Mouse (Mus musculus) G1E (cell line): ENCODE results near the gene Ang4. TPM values are rescaled to one million over a fixed set of nuclear protein-coding genes. Genes with fewer than 3 reads are reported as not detected.

Experiments used
- ATAC-seq: 2 replicates; pipeline ENCODE4 v1.8.0; 2016; ENCODE audit warnings: mild to moderate bottlenecking; ENCODE audit not compliant: insufficient number of reproducible peaks, poor library complexity, low FRiP score, severe bottlenecking; ENCODE audit errors: extremely low read depth
- DNase-seq: peaks from one replicate; pipeline ENCODE4 v3.0.0; 2012; ENCODE audit warnings: low spot score
- H3K27me3 ChIP-seq: 2 replicates; pipeline ENCODE4 v1.6.1; 2012; ENCODE audit warnings: mild to moderate bottlenecking, low read length, inconsistent platforms; ENCODE audit not compliant: insufficient read depth
- H3K36me3 ChIP-seq: replicated peaks from 2 replicates; pipeline ENCODE3; 2012; ENCODE audit warnings: mild to moderate bottlenecking, inconsistent platforms
- H3K4me1 ChIP-seq: 2 replicates; pipeline ENCODE4 v1.6.1; 2012; ENCODE audit warnings: low read depth, low read length, inconsistent platforms, mixed read lengths; ENCODE audit not compliant: insufficient read depth
- H3K4me3 ChIP-seq: 2 replicates; pipeline ENCODE4 v1.5.1; 2012; ENCODE audit warnings: low read depth, mild to moderate bottlenecking, inconsistent platforms, low read length, moderate library complexity, mixed read lengths
- H3K9me3 ChIP-seq: replicated peaks from 2 replicates; pipeline ENCODE4 v1.6.1; 2012; ENCODE audit warnings: inconsistent platforms
- CTCF ChIP-seq: IDR thresholded peaks from 2 replicates; pipeline ENCODE4 v1.5.1; 2012; ENCODE audit warnings: low read depth, low read length, inconsistent platforms, mixed read lengths
- GATA1 ChIP-seq: IDR thresholded peaks from 2 replicates; pipeline ENCODE4 v1.6.1; 2012; ENCODE audit warnings: borderline replicate concordance, low read length, inconsistent platforms, mixed read lengths
- GATA2 ChIP-seq: IDR thresholded peaks from 2 replicates; pipeline ENCODE4 v1.6.1; 2012; ENCODE audit warnings: low read depth, low read length, inconsistent platforms, borderline replicate concordance
- POLR2AphosphoS5 ChIP-seq: IDR thresholded peaks from 2 replicates; pipeline ENCODE4 v1.6.1; 2012; ENCODE audit warnings: low read depth, low read length, inconsistent platforms; ENCODE audit not compliant: insufficient replicate concordance
- TAL1 ChIP-seq: conservative IDR thresholded peaks from 2 replicates; pipeline ENCODE4 v1.6.1; 2012; ENCODE audit warnings: low read depth, low read length, inconsistent platforms, mixed read lengths
- polyA plus RNA-seq: library from polyadenylated mRNA; stranded (reverse); fragments of >175 nt; gene quantifications from 2 replicates; pipeline ENCODE4 v1.2.3, GENCODE M21; 2012
- total RNA-seq, 2 experiments: library from RNA; stranded (forward) in 1 of 2; stranded (reverse) in 1 of 2; fragments of 200-1000 nt in 1 of 2; fragments of >200 nt in 1 of 2; fragmentation: Nextera tagmentation in 1 of 2; gene quantifications; 2 replicates each; pipeline ENCODE4 v1.2.3; 2014 to 2017

Gene Ang4
- total RNA-seq (2014; fragmentation: Nextera tagmentation): not detected in 2 replicates
- 0.27 TPM in 1 of 2 replicates, not detected in the other for total RNA-seq (2017)
- not detected in 2 replicates for polyA plus RNA-seq

- DNase-seq: no peak
- no peaks in the 10 kb centered on the region for H3K9me3 ChIP-seq
These were observed at the start of gene Ang4 for GRCm38 (mm10) chr14:51773490-51773889. Ang4 (minus strand) TSS chr14:51773590.

DNA sequence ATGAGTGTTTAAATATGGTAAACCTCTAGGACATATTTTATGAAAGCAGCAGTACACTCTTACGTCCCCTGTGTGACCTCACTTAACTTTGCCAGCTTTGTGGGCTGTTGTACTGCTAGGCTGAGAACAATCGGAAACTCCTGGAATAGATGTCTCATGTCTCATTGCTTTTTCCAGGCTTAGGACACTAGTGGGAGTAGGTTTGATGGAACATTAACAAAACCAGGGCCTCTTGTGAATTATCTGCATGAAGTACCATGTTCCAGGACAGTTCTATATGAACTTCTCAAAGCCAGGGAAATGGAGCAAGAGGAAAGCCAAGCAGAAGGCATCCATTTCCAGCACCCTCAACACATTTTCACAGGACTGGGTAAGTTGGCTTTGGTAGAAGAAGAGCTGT, 26.4 kb upstream of the Ang4 start, which contains the start of gene AY358078:
Gene AY358078 (plus strand): TSS at position 301 of the 400 bp plus-strand sequence.
- ATAC-seq: no peak
- TF ChIP-seq GATA1 (no peak), TAL1 (no peak), GATA2 (no peak), CTCF (no peak), POLR2AphosphoS5 (no peak)
- no peaks in the 10 kb centered on the region for H3K9me3 ChIP-seq

More at GRCm38 (mm10) chr14:51773490-51773889, at the start of gene Ang4:
- Histone ChIP-seq H3K4me3 (no peak within 1 kb of the TSS), H3K36me3 (no peaks in the 10 kb centered on the region), H3K27me3 (no peaks in the 10 kb centered on the region), H3K4me1 (no peaks in the 10 kb centered on the region)
- TF ChIP-seq CTCF (no peak), TAL1 (no peak), GATA1 (no peak), GATA2 (no peak), POLR2AphosphoS5 (no peak)
- ATAC-seq: no peak

GRCm38 (mm10) chr14:51794106-51794505, 20.7 kb upstream of the Ang4 start:
- ATAC-seq: no peak
- Histone ChIP-seq H3K27me3 (no peaks in the 10 kb centered on the region), H3K36me3 (no peaks in the 10 kb centered on the region), H3K4me1 (no peaks in the 10 kb centered on the region), H3K4me3 (no peak overlapping the region), H3K9me3 (no peaks in the 10 kb centered on the region)
- DNase-seq: no peak
- no peak for TF ChIP-seq POLR2AphosphoS5
- TF ChIP-seq GATA1: no peak
- TF ChIP-seq GATA2: no peak
- no peak for TF ChIP-seq TAL1
- TF ChIP-seq CTCF: no peak

More for the DNA sequence above, 26.4 kb upstream of the Ang4 start, which contains the start of gene AY358078:
- no peaks in the 10 kb centered on the region for H3K27me3 ChIP-seq
- DNase-seq: no peak
- no peaks in the 10 kb centered on the region for H3K4me1 ChIP-seq
- H3K4me3 ChIP-seq: no peak within 1 kb of the TSS
- H3K36me3 ChIP-seq: no peaks in the 10 kb centered on the region

GRCm38 (mm10) chr14:51789196-51789595, 15.8 kb upstream of the Ang4 start:
- no peaks in the 10 kb centered on the region for H3K9me3 ChIP-seq
- ATAC-seq: no peak
- no peak for DNase-seq
- no peak overlapping the region for H3K4me3 ChIP-seq
- H3K36me3 ChIP-seq: no peaks in the 10 kb centered on the region
- H3K4me1 ChIP-seq: no peaks in the 10 kb centered on the region
- H3K27me3 ChIP-seq: no peaks in the 10 kb centered on the region
- no peak for TF ChIP-seq GATA1
- no peak for TF ChIP-seq TAL1
- no peak for TF ChIP-seq POLR2AphosphoS5
- no peak; the same call in 1 of the 2 replicates for TF ChIP-seq CTCF

GRCm38 (mm10) chr14:51787061-51787460, 13.7 kb upstream of the Ang4 start:
- ATAC-seq (no peak), DNase-seq (no peak)
- H3K27me3 ChIP-seq: no peaks in the 10 kb centered on the region
- H3K4me3 ChIP-seq: no peak overlapping the region
- TF ChIP-seq GATA1 (no peak), TAL1 (no peak), POLR2AphosphoS5 (no peak), GATA2 (no peak), CTCF (no peak)
- no peaks in the 10 kb centered on the region for H3K36me3 ChIP-seq
- H3K4me1 ChIP-seq: no peaks in the 10 kb centered on the region
- no peaks in the 10 kb centered on the region for H3K9me3 ChIP-seq

DNA sequence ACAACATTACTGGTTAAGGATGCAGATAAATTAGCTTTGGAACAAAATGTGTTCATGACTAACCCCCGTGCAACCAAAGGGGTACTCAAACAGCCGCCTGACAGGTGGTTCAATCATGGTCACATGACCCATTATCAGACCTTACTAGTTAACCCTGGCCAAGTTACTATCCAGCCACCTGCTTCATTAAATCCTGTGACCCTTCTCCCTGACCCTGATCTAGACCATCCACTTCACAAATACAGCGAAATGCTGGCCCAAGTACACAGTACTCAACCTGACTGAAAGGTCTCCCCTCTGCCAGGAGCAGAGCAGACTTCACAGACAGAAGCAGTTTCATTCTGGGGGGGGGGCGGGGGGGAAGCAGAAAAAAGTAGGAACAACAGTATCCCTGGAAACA, 12.9 kb upstream of the Ang4 start:
- Histone ChIP-seq H3K9me3 (no peaks in the 10 kb centered on the region), H3K36me3 (no peaks in the 10 kb centered on the region), H3K4me1 (no peaks in the 10 kb centered on the region), H3K4me3 (no peak overlapping the region), H3K27me3 (no peaks in the 10 kb centered on the region)
- ATAC-seq (no peak), DNase-seq (no peak)
- TF ChIP-seq GATA2 (no peak), GATA1 (no peak), POLR2AphosphoS5 (no peak)

- DNase-seq (no peak), ATAC-seq (no peak)
- Histone ChIP-seq H3K27me3 (no peaks in the 10 kb centered on the region), H3K9me3 (no peaks in the 10 kb centered on the region), H3K36me3 (no peaks in the 10 kb centered on the region), H3K4me1 (no peaks in the 10 kb centered on the region), H3K4me3 (no peak overlapping the region)
- TF ChIP-seq POLR2AphosphoS5: no peak
- no peak for TF ChIP-seq CTCF
- TF ChIP-seq TAL1: no peak
- no peak for TF ChIP-seq GATA2
- TF ChIP-seq GATA1: no peak
These were observed 5.6 kb upstream of the Ang4 start for GRCm38 (mm10) chr14:51778865-51779481.
